Mouse (Mus musculus): Measurements from ENCODE around the gene Cycs.

GRCm38 (mm10) chr6:50590234-50590633 lies 23.9 kb upstream of the Cycs start:
- TF ChIP-seq USF1 (IDR thresholded peaks at IDR 0.05; ENCODE audit: low read depth, low read length) (no peak), CTCF (IDR thresholded peaks at IDR 0.05 in 2 of 3, conservative IDR thresholded peaks at IDR 0.05 in 1 of 3; ENCODE audit: control insufficient read depth in 1 of 3, insufficient read depth in 1 of 3, low read depth in 2 of 3, low read length in 3 of 3, poor library complexity in 1 of 3, severe bottlenecking in 1 of 3) (no peak), MEF2A (IDR thresholded peaks at IDR 0.05; ENCODE audit: extremely low read depth, insufficient replicate concordance, low read depth, low read length, poor library complexity, severe bottlenecking) (no peak), EP300 (IDR thresholded peaks at IDR 0.05; ENCODE audit: low read depth in 1 of 2, low read length in 2 of 2) (peak; percentile 92 to 93)
